Mouse (Mus musculus) CD4-positive helper T cell, adult 2 months (primary cell): ENCODE results near the gene Cap1.

Source experiments
- DNase-seq: peaks from one replicate; pipeline ENCODE4 v3.0.0-alpha.2; 2012; ENCODE audit warnings: low read depth, missing footprints, low spot score

The Cap1 gene

DNA sequence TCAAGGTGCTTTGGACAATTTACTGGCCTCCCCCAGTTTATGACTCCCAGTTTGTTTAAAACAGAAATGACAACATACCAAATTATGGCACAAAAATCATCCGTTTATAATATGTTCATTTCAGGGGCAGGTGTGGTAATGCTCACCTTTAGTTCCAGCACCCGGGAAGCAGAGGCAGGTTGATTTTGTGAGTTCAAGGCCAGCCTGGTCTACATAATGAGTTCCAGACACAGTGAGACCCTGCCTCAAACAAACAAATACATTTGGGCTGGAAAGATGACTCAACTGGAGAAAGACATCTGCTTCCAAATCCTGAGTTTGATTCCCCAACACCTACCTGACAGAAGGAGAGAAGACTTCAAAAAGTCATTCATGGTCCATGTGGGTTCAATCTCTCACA, 1.5 kb upstream of the Cap1 start:
- no peak for DNase-seq

- no peak for DNase-seq
Observed at GRCm38 (mm10) chr4:122886579-122887254, 861 bp upstream of the Cap1 start.

GRCm38 (mm10) chr4:122884481-122885340, 1.1 kb downstream of the Cap1 start:
- DNase-seq: peak; percentile 67

GRCm38 (mm10) chr4:122884051-122884450, 1.8 kb downstream of the Cap1 start:
- no peak for DNase-seq

- peak; percentile 40 for DNase-seq
Observed at GRCm38 (mm10) chr4:122883294-122883693, 2.6 kb downstream of the Cap1 start.

DNA sequence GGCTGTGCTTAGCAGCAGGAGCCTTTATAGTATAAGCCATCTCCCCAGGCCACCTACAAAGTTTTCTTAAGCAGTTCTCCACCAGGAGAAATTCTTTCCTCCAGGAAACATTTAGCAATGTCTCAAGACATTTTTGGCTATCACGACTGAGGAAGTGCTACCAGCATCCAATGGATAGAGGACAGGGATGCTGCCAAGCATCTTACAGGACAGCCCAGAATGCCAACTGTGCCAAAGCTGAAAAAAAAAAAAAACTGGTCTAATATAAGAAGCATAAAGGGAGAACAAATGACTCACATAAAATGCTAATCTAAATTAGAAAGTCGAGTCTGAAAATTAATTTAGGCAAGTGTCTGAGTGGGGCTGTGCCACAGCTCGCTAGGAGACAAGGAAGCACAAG, 3.3 kb downstream of the Cap1 start:
- no peak for DNase-seq

GRCm38 (mm10) chr4:122878333-122879070, 7.4 kb downstream of the Cap1 start:
- peak; percentile 67 for DNase-seq

GRCm38 (mm10) chr4:122873512-122873911, 12.3 kb downstream of the Cap1 start:
- no peak for DNase-seq

- DNase-seq: peak; percentile 76
Observed at GRCm38 (mm10) chr4:122873003-122873402, 12.9 kb downstream of the Cap1 start.

- DNase-seq: peak; percentile 80
Observed at GRCm38 (mm10) chr4:122871989-122872388, 13.9 kb downstream of the Cap1 start.

GRCm38 (mm10) chr4:122871269-122871668, 14.6 kb downstream of the Cap1 start:
- no peak for DNase-seq

GRCm38 (mm10) chr4:122870741-122871140, 15.1 kb downstream of the Cap1 start:
- no peak for DNase-seq

DNA sequence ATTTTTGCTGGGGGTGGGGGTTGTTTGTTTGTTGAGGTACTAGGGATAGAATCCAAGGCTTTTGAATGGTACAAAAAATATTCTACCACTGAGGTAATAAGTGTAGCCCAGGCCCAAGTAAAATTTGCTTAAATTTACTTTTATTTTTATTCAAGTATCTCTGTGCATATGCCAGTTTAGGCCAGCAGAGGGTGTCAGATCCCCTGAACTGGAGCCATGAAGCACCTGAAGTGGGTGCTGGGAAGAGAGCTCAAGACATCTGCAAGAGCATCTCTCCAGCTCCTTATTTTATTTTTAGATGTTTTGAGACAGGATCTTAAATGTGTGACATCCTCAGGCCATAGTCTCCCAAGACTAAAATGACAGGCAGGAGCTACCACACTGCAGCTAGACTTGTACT, 15.8 kb downstream of the Cap1 start:
- DNase-seq: peak; percentile 71

- DNase-seq: no peak
Observed at GRCm38 (mm10) chr4:122868041-122868440, 17.8 kb downstream of the Cap1 start.

DNA sequence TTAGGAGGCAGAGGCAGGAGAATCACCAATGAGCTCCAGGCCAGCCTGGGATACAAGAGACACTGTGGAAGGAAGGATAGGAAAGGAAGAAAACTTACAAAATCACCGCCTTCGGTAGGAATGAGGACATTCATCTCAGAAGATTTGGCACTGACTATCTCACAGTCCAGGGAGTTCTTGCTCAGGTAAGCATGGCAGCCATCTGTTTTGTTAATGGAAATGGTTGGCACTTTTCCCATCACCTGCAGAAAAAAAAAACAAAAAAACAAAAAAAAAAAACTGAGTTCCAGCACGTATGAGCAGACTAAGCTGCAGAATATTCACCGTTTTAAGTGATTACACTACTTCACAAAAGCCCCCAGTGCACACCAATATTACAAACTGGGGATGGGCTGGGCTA, 24.0 kb downstream of the Cap1 start:
- no peak for DNase-seq

GRCm38 (mm10) chr4:122859096-122859674, 26.7 kb downstream of the Cap1 start:
- DNase-seq: no peak

DNA sequence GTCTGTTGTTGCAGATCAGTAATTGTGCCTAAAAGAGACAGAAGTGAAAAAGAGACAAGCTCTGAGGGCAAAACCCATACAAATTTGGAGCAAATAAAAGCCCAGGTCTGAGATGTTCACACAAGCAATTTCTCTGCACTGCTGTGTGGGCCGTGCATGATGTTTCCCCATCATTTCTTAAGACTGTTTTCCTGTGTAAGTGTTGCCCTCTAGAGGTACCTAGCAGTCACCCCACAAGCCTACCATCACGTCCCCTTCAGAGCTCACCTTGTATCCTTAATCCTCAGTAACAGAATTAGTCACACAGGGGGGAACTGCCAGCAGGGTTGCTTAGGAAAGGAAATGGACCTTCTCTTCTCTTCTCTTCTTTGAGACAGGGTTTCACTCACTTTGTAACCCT, 27.9 kb downstream of the Cap1 start:
- DNase-seq: no peak

- no peak for DNase-seq
Observed at GRCm38 (mm10) chr4:122854770-122855169, 31.1 kb downstream of the Cap1 start.

DNA sequence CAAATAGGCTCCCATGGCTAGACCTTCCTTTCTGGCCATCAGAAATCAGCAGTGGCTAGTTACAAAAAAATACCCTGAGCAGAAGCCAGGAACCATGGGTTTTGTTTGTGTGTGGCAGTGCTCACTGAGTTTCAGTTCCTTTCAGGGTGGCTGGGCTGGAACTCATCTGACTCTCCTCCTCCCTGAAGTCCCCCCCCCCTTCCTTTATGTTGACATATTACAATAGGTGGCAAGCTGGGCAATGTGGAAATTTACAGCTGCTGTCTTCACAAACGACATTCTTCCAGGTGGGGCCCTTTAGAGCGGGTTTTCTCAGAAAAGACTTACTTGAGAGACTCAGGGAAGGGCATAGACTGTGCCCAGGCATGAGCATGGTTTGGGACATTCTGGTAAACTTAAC, 32.2 kb downstream of the Cap1 start:
- DNase-seq: no peak

DNA sequence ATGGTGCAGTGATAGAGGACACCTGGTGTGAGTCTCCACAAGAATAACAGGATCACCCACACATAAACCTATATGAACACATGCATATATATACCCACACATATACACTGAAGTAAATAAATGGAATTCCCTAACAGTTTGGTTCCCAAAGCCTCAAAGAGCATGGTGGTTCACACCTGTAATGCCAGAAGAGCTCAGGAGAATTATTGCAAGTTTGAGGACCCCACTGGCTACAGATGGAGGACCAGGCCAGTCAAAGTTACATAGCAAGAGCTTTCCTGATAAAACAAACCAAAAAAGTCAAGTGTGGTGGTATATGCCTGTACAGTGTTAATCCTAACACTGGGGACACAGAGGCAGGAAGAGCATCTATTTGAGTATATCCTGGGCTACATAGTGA, 34.3 kb downstream of the Cap1 start:
- no peak for DNase-seq

- DNase-seq: peak; percentile 28
Observed at GRCm38 (mm10) chr4:122848150-122848621, 37.7 kb downstream of the Cap1 start.

DNA sequence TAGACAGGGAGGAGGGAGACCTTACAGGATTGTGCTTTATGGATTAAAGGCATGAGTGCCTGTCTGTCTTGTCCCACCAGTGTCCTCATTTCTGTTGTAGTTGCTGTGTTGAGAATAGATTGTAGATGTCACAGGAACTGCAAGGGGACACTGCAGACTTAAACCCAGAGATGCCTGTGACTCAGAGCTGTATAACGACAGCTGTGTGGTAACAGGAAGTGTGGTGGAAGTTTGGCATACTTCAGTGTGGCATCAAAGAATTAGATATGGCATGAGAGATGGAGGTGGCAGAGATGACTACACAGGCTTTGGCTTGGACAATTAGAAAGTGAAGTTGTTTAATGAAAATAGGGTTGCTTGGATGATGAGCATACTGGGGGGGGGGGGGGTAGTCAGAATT, 47.4 kb downstream of the Cap1 start:
- DNase-seq: peak; percentile 44
